9 mouse cellular contexts compared by ENCODE assay signal in genomic region chr10:95858164-95858563, GRCm38 (mm10). TPM values are rescaled to one million over a fixed set of nuclear protein-coding genes. Genes with fewer than 3 reads are reported as not detected.
A peak's percentile ranks its signal among the peaks of the same experiment; 100 is the strongest.
DNase-seq lines count a peak whose midpoint lies in the region; ATAC-seq and TF ChIP-seq lines count a peak whose summit lies in the region.
"Had no signal": no experiment of that assay in that cellular context is flagged by ENCODE, and none has a peak within 500 bp of the region (broad histone marks: within the 10 kb centered on the region; RNA-seq: fewer than 3 reads in every experiment).

No protein-coding gene starts in this region.

- H3K4me1 ChIP-seq in hindbrain, postnatal 0 days (ENCODE audit: insufficient read depth, low read length): no peaks in the 10 kb centered on the region
- no peaks in the 10 kb centered on the region for H3K4me1 ChIP-seq in hindbrain, embryonic 10.5 days (replicated peaks)
- H3K4me1 ChIP-seq in spleen, adult 2 months (ENCODE audit: control insufficient read depth, insufficient read depth, insufficient read length): no peaks in the 10 kb centered on the region

- no peak overlapping the region for H3K4me3 ChIP-seq in hindbrain, postnatal 0 days (ENCODE audit: low read length)
- H3K4me3 ChIP-seq in hindbrain, embryonic 10.5 days: no peak overlapping the region
- H3K4me3 ChIP-seq in spleen, adult 2 months (ENCODE audit: extremely low read depth, insufficient read depth, insufficient read length): no peak overlapping the region

- no peak overlapping the region for H3K9ac ChIP-seq in hindbrain, postnatal 0 days (replicated peaks; ENCODE audit: low read length)

- peak; percentile 67 for TF ChIP-seq CTCF in hindbrain, postnatal 0 days (IDR thresholded peaks at IDR 0.05; ENCODE audit: low read depth)
- 0 out of 2 replicates have a peak, but pooled peaks have one; percentile 3 for TF ChIP-seq CTCF in spleen, adult 2 months (IDR thresholded peaks at IDR 0.05; ENCODE audit: extremely low read depth, insufficient read depth, insufficient read length, insufficient replicate concordance)

- WGBS in hindbrain, postnatal 0 days: 30% methylated on average over 2 of the region's 2 CpGs
- 36% methylated on average over 2 of the region's 2 CpGs for WGBS in hindbrain, embryonic 10.5 days
- WGBS in spleen, adult 2 months: 25% methylated on average over 2 of the region's 2 CpGs

- no peaks in the 10 kb centered on the region for H3K36me3 ChIP-seq in hindbrain, postnatal 0 days (ENCODE audit: insufficient read depth, low read length)
- H3K36me3 ChIP-seq in hindbrain, embryonic 10.5 days: no peaks in the 10 kb centered on the region
- H3K36me3 ChIP-seq in spleen, adult 2 months (ENCODE audit: control insufficient read depth, insufficient read depth, low read length): no peaks in the 10 kb centered on the region

- TF ChIP-seq POLR2A in spleen, adult 2 months (IDR thresholded peaks at IDR 0.05; ENCODE audit: low read depth, low read length): no peak

- H3K27me3 ChIP-seq in hindbrain, postnatal 0 days (ENCODE audit: insufficient read depth, low read length): no peaks in the 10 kb centered on the region
- H3K27me3 ChIP-seq in hindbrain, embryonic 10.5 days (ENCODE audit: insufficient read depth, poor library complexity, severe bottlenecking): no peaks in the 10 kb centered on the region
- no peaks in the 10 kb centered on the region for H3K27me3 ChIP-seq in spleen, adult 2 months (ENCODE audit: control insufficient read depth, insufficient read depth, low read length)

- ATAC-seq in hindbrain, postnatal 0 days: no peak
- peak; percentile 83 for ATAC-seq in inflammation-experienced regulatory T-cells, adult 6 months

- H3K4me2 ChIP-seq in hindbrain, postnatal 0 days (ENCODE audit: low read depth, low read length): no peak overlapping the region

- no peaks in the 10 kb centered on the region for H3K9me3 ChIP-seq in hindbrain, postnatal 0 days (ENCODE audit: low read length)
- no peaks in the 10 kb centered on the region for H3K9me3 ChIP-seq in hindbrain, embryonic 10.5 days

- DNase-seq in hindbrain, postnatal 0 days (ENCODE audit: low spot score): peak; percentile 78
- no peak for DNase-seq in hindbrain, embryonic 10.5 days (ENCODE audit: low spot score)
- peak in 1 of 2 experiments; percentile 37 for DNase-seq in spleen, adult 2 months (ENCODE audit: low read depth in 1 of 2, low spot score in 2 of 2)
- no peak for DNase-seq in spleen, adult 12 weeks (ENCODE audit: low spot score)
- DNase-seq in R1 (ENCODE audit: low read depth, low spot score): peak; percentile 78
- no peak for DNase-seq in urinary bladder, postnatal 25 days (ENCODE audit: low spot score)
- no peak for DNase-seq in gastrocnemius, postnatal 4 days (ENCODE audit: low spot score in 2 of 2)

- H3K27ac ChIP-seq in hindbrain, postnatal 0 days: no peak overlapping the region
- no peak overlapping the region for H3K27ac ChIP-seq in hindbrain, embryonic 10.5 days
- no peak overlapping the region for H3K27ac ChIP-seq in spleen, adult 2 months (ENCODE audit: insufficient read depth, low read length)

RNA-seq across cellular contexts. Expression of gene Gm33543, which starts 15.4 kb away (rescaled TPM):
- not detected in 2 replicates for total RNA-seq in hindbrain, postnatal 0 days (2014; rRNA removed)
- polyA plus RNA-seq in hindbrain, postnatal 0 days (2015; fragmentation: Nextera tagmentation; extraction: Ambion mirVana): 0.13 TPM in 1 of 2 replicates, not detected in the other
- not detected in 2 replicates for polyA plus RNA-seq in hindbrain, embryonic 10.5 days (2016; fragmentation: Nextera tagmentation; extraction: Ambion mirVana)
- polyA plus RNA-seq in spleen, adult 2 months (2012; rRNA removed): not detected in 2 replicates
- polyA plus RNA-seq in inflammation-experienced regulatory T-cells, adult 6 months (2017; shearing (Covaris generic)): not detected
- total RNA-seq in gastrocnemius, postnatal 4 days (2021): not detected
- polyA plus RNA-seq: frontal cortex, adult 2 months had no signal

Comparison
In these comparisons a context has a peak if more than half of its experiments do, and no peak if none do; other contexts are left out.
1. DNase-seq: peak in hindbrain, postnatal 0 days (single experiment) and R1 (single experiment); none in hindbrain, embryonic 10.5 days (single experiment), spleen, adult 12 weeks (single experiment), urinary bladder, postnatal 25 days (single experiment) and gastrocnemius, postnatal 4 days (0 of 2).